Mouse (Mus musculus) heart, postnatal 25 days (tissue): ENCODE measurements around the gene Rsl24d1. TPM values are rescaled to one million over a fixed set of nuclear protein-coding genes. Genes with fewer than 3 reads are reported as not detected.
A peak's percentile ranks its signal among the peaks of the same experiment; 100 is the strongest.
"Not testable (repeated sequence)": the region's sequence is repeated elsewhere in the genome, so short reads cannot be mapped to it uniquely, and the experiment has no call there.

Source experiments
- DNase-seq: peaks from one replicate; pipeline ENCODE4 v3.0.0; 2022; ENCODE audit warnings: low spot score
- intact Hi-C: fragments of 180-260 bp; cut with DNase I; formaldehyde crosslinking; loops from one replicate; pipeline ENCODE4 v1.15.1; 2025
- total RNA-seq, 2 experiments: library from RNA; stranded (reverse); gene quantifications; 2 replicates each; pipeline ENCODE4 v1.2.3; 2021

The Rsl24d1 gene
- total RNA-seq, 2 experiments from 2014 or later, result 52.2 to 55.6 TPM

- intact Hi-C loops, result loop anchor here (10.0 kb wide), 2 partner anchors 210 to 330 kb away; no protein-coding TSS in a partner anchor
- no peak for DNase-seq
Measured at GRCm38 (mm10) chr9:73094580-73094979, 18.6 kb upstream of the Rsl24d1 start.

DNA sequence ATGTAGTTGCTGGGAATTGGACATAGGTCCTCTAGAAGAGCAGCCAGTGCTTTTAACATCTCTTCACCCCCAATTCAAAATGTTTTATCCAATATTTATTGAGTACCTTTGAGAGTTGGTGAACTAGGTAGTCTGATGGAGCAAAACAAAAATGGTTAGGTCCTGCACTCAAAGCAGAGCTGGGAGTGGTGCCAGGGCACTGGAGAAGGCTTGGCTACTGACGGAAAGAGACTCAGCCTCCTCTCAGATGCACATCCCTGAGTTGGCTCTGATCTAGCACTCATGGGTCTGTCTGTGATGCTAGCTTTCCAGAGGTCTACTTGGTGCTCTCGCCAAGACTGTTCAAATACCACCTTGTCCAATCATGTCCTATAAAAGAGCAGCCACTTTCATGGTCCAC, 15.3 kb upstream of the Rsl24d1 start:
- no peak for DNase-seq
- intact Hi-C loops, result loop anchor here (10.0 kb wide), 2 partner anchors 213 to 333 kb away; no protein-coding TSS in a partner anchor

GRCm38 (mm10) chr9:73101536-73101935, 11.7 kb upstream of the Rsl24d1 start, which contains the start of gene Khdc3:
Gene Khdc3 (plus strand): TSS chr9:73101836.
- intact Hi-C loops, result no loop called here
- no peak for DNase-seq

DNA sequence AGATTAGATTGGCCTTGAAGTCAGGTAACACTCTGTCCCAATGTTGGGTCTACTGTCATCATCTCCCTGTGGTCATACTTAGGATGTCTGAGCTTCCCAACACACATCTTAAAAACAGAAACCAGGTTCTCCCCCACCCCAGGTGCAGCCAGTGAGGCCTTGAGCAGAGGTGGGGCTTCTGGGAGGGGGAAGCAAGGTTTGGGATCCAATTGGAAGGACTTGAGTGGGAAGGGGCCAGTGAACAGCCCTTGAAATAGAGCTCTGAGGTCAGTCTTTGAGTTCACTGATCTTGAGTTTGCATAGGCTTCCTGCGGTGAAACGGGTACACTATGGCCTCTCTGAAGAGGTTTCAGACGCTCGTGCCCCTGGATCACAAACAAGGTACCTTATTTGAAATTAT, 11.0 kb upstream of the Rsl24d1 start, which contains the start of gene Gm20509:
Gene Gm20509, plus strand, starts transcription at position 290 of the 400 bp plus-strand sequence.
- no peak for DNase-seq
- intact Hi-C loops, result no loop called here

GRCm38 (mm10) chr9:73103159-73103879, 9.9 kb upstream of the Rsl24d1 start:
- intact Hi-C loops, result no loop called here
- peak; percentile 19 for DNase-seq

DNA sequence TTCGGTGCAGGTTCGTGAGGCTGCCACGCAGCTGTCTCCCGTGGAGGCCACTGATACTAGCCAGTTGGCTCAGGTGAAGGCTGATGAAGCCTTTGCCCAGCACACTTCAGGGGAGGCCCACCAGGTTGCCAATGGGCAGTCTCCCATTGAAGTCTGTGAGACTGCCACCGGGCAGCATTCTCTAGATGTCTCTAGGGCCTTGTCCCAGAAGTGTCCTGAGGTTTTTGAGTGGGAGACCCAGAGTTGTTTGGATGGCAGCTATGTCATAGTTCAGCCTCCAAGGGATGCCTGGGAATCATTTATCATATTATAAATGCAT, 9.4 kb upstream of the Rsl24d1 start:
- DNase-seq, result no peak
- intact Hi-C loops, result no loop called here

- no peak for DNase-seq
- intact Hi-C loops, result no loop called here
Measured at GRCm38 (mm10) chr9:73105141-73105540, 8.1 kb upstream of the Rsl24d1 start.

DNA sequence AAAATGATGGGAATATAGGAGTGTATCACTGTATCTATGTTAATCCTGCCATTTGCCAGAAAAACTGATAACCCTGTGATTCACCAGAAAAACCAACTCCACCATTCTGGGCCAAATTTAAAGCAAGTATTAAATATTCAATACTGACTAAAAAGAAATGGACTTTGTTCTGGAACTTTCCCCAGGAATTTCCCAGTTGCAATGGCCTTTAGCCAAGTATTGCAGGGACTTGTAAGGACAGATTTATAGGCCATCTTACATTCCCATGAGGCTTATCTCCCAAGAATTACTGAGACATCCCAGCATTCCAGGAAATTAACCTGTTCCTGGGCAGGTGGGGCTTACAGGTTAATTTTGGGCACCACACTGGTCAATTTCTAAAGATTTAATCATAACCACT, 7.5 kb upstream of the Rsl24d1 start:
- no peak for DNase-seq
- intact Hi-C loops, result no loop called here

DNA sequence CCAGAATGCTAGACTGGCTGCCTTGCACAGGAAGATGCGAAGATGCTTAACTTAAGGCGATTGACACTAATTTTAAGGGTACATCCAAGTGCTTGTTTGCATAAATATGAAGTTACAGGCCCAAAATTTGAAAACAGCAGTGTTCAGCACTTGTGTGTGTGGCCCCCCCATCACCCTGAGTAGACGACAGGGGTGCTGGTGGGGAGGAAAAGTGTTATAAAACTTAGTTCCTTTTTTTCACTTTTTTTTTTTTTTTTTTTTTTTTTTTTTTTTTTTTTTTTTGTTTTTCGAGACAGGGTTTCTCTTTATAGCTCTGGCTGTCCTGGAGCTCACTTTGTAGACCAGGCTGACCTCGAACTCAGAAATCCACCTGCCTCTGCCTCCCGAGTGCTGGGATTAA, 3.5 kb downstream of the Rsl24d1 start:
- intact Hi-C loops, DNase-seq: not testable (repeated sequence)

DNA sequence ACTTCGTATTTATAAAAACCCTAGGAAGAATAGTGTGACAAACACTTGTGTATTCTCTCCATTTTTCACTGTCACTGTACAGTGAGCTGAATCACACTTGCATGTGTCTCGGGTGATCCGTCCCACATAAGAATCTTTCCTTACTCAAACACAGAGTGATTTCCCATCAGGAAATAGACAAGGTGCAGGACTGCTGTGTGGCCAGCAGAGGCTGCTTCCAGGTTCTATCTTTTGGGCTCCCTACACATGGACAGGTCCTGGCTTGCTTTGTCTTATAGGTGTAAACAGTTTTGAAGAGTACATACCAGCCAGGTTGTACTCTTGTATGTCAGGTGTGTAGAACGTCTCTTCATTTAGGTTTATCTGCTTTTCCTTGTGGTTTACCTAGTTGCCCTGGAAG, 4.8 kb downstream of the Rsl24d1 start:
- intact Hi-C loops, result no loop called here

DNA sequence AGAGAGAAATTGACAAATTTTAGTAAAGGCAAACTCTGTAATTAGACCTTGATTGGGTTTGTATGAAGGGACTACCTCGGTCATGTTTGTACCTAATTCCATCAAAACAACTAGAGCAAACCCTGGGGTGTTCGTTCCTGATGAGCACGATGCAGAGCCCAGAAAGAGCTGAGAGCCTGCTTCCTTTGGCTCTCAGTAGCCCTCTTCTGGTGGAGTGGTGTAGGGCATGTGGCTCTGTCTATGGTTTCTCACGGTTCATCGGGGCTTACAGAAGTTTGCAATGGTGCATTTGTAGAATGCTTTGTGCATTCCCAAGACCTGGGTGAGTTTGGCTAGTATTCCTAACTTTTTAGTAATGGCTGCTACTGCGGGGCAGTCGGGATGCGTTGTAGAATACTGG, 8.5 kb downstream of the Rsl24d1 start:
- intact Hi-C loops, result no loop called here
- DNase-seq, result no peak

More for the DNA sequence above, 4.8 kb downstream of the Rsl24d1 start:
- no peak for DNase-seq

- intact Hi-C loops, result no loop called here
- DNase-seq, result no peak
Measured at GRCm38 (mm10) chr9:73125043-73125570, 11.9 kb downstream of the Rsl24d1 start.

DNA sequence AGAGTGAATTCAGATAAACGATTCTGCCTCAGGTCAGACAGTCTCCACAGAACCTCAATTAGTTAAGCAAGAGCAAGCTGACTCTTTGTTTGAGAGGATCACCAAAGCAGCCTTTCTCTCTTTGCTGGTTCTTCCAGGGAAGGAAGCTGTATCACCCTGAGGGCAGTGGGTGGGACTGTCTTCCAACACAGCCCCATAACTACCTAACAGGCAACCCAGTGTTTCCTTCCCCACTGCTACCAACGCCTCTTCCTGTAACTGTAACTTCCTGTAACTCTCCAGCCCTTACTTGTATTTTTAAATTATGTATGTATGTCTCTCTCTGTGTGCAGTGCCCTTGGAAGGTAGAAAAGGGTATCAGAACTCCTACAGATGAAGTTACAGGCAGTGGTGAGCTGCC, 14.2 kb downstream of the Rsl24d1 start:
- intact Hi-C loops, result no loop called here
- no peak for DNase-seq

DNA sequence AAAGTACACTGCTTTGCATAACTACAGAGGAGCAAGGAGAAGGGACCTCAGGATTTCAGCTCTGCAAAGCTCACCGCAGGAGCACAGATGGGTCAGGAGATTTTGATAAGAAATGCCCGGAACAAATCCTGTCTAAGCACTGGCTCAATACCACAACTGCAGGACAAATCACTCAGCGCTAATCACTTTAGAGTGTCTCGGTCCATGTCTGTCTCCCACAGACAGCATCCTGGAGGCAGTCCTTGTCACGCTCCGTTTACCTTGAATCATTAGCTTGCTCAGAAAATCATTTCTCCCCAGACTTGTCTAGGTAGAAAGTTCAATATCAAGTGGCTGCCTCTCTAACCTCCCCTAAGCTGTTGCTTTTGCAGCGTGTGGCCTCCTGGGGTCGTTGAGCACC, 16.6 kb downstream of the Rsl24d1 start:
- DNase-seq, result no peak
- intact Hi-C loops, result no loop called here

DNA sequence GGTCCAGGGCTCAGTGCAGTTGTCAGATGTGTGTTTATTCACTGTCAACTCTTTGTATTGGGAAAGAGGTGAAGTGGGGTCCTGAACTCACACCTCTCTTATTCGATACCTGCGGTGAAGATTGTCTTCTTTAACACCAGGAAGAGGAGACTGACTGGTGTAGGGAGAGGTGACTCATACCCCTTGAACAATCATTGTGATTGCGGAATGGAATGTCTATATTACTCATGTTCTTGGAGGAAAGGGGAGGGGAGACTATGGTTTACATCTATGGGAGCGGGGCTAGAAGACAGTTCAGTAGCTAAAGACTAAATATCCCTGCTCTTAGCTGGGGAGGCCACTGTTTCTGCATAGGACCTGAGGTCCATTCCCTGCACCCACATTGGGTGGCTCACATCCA, 17.3 kb downstream of the Rsl24d1 start:
- DNase-seq, result no peak
- intact Hi-C loops, result no loop called here

- intact Hi-C loops, result no loop called here
- DNase-seq, result no peak
Measured at GRCm38 (mm10) chr9:73137341-73137886, 24.2 kb downstream of the Rsl24d1 start.

DNA sequence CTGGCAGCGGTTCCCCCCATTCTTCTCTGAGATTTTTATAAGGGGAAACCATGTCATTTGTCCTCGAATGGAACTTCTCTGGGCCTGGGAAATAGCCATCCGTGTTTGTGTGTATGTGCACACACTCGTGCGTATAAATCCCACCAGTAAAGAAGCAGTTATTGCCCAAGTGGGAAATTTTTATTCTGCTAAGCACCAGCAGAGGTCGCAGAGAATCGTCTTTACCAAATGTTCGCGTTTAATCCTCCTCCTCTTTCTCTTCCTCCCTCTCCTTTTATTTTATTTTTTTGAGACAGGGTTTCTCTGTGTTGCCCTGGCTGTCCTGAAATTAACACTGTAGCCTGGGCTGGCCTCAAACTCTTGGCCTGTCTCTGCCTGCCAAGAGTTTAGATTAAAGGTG, 41.1 kb downstream of the Rsl24d1 start:
- intact Hi-C loops, result loop anchor here (2.0 kb wide), 1 partner anchor 828 kb away; no protein-coding TSS in a partner anchor
- no peak for DNase-seq

- intact Hi-C loops, result no loop called here
- DNase-seq, result no peak
Measured at GRCm38 (mm10) chr9:73157968-73158367, 44.7 kb downstream of the Rsl24d1 start.

DNA sequence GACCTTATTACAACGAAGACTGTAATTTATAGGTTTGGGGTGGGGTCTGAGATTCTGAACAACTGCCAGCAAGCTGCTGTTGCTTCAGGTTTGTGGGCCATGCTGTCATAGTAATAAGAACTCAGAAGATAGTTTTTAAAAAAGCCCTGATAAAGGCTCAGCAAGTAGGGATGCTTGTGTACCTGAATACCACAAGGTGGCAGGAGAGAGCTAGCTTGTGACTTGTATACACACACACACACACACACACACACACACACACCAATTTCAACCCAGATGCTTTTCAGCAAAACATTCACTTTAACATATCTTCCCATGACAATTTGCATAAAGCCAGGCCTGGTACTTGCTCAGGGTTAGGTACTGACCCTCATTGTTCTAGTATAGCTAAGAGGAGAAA, 46.0 kb downstream of the Rsl24d1 start:
- intact Hi-C loops, result no loop called here
- no peak for DNase-seq

GRCm38 (mm10) chr9:73162571-73163333, 49.5 kb downstream of the Rsl24d1 start:
- peak; percentile 26 for DNase-seq
- intact Hi-C loops, result loop anchor here (2.0 kb wide), 1 partner anchor 820 kb away; no protein-coding TSS in a partner anchor

GRCm38 (mm10) chr9:73165631-73166030, 52.4 kb downstream of the Rsl24d1 start:
- DNase-seq, result no peak
- intact Hi-C loops, result no loop called here
